Mouse (Mus musculus): Measurements from ENCODE around the gene Dpp6.

DNA sequence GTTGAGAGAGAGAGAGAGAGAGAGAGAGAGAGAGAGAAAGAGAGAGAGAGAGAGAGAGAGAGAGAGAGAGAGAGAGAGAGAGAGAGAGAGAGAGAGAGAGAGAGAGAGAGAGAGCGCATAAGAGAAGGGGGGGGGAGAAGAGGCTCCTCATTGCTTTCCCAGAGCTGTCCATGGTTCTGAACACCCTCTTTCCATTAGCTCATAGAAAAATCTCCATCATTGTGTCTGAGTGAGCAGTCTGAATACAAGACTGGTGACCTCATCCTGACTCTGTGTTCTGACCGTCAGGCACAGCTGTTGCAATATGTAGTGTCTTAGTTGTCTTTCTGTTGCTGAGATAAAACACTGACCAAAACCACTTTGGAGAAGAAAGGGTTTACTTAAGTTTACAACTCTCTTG lies 235.4 kb downstream of the Dpp6 start:
- TF ChIP-seq CTCF (IDR thresholded peaks at IDR 0.05; ENCODE audit: extremely low read depth, insufficient read depth, low read length) (no peak), POLR2A (IDR thresholded peaks at IDR 0.05; ENCODE audit: extremely low read depth, insufficient read depth, low read length) (no peak)

Data from cortical plate, adult 2 months (tissue).